Mouse (Mus musculus): ENCODE results near the gene Spry1. TPM values are rescaled to one million over a fixed set of nuclear protein-coding genes. Genes with fewer than 3 reads are reported as not detected.

Gene Spry1
- polyA plus RNA-seq, 1 experiment from 2014 or later = 39.6 TPM

- Histone ChIP-seq H3K4me1 (replicated peaks; ENCODE audit: insufficient read depth, low read length) (peaks cover 16% of the 10 kb centered on the region), H3K36me3 (ENCODE audit: insufficient read depth, low read length) (peaks cover 14% of the 10 kb centered on the region; the same call in 1 of the 2 replicates), H3K27ac (peak overlapping the region; percentile 95), H3K9me3 (replicated peaks; ENCODE audit: low read length) (no peaks in the 10 kb centered on the region), H3K9ac (ENCODE audit: low read depth, low read length) (peak overlapping the region; percentile 90), H3K27me3 (ENCODE audit: insufficient read depth, low read length) (no peaks in the 10 kb centered on the region), H3K4me2 (ENCODE audit: low read length) (peak overlapping the region; percentile 74), H3K4me3 (replicated peaks; ENCODE audit: low read depth, low read length) (peak overlapping the region; percentile 83)
- DNase-seq (ENCODE audit: low spot score) (no peak), ATAC-seq (replicated peaks; ENCODE audit: low FRiP score, low read depth) (peak; percentile 51)
- WGBS = under 1% methylated on average over 71 of the region's 86 CpGs
- TF ChIP-seq CTCF (IDR thresholded peaks at IDR 0.05; ENCODE audit: low read depth) = no peak
Measured at GRCm38 (mm10) chr3:37640162-37640721, 495 bp downstream of the Spry1 start.

- Histone ChIP-seq H3K27me3 (ENCODE audit: insufficient read depth, low read length) (no peaks in the 10 kb centered on the region), H3K27ac (peak overlapping the region; percentile 95), H3K4me3 (replicated peaks; ENCODE audit: low read depth, low read length) (peak overlapping the region; percentile 83), H3K36me3 (ENCODE audit: insufficient read depth, low read length) (peaks cover 17% of the 10 kb centered on the region; the same call in 1 of the 2 replicates), H3K4me1 (replicated peaks; ENCODE audit: insufficient read depth, low read length) (peaks cover 16% of the 10 kb centered on the region), H3K9ac (ENCODE audit: low read depth, low read length) (peak overlapping the region; percentile 90), H3K9me3 (replicated peaks; ENCODE audit: low read length) (no peaks in the 10 kb centered on the region), H3K4me2 (ENCODE audit: low read length) (peak overlapping the region; percentile 74)
- ATAC-seq (replicated peaks; ENCODE audit: low FRiP score, low read depth) = peak; percentile 55
- WGBS = under 1% methylated on average over 45 of the region's 47 CpGs
- peak; percentile 61 for TF ChIP-seq CTCF (IDR thresholded peaks at IDR 0.05; ENCODE audit: low read depth)
- peak; percentile 84 for DNase-seq (ENCODE audit: low spot score)
Measured at GRCm38 (mm10) chr3:37640810-37641209, 1.1 kb downstream of the Spry1 start.

GRCm38 (mm10) chr3:37641796-37642680 is 2.3 kb downstream of the Spry1 start:
- WGBS = 6% methylated on average over 20 of the region's 20 CpGs
- peak; percentile 93 for DNase-seq (ENCODE audit: low spot score)
- no peak for ATAC-seq (replicated peaks; ENCODE audit: low FRiP score, low read depth)

GRCm38 (mm10) chr3:37642681-37643214 is 3.0 kb downstream of the Spry1 start:
- WGBS = 39% methylated on average over 21 of the region's 21 CpGs
- Histone ChIP-seq H3K4me3 (replicated peaks; ENCODE audit: low read depth, low read length) (peak overlapping the region; percentile 83), H3K36me3 (ENCODE audit: insufficient read depth, low read length) (peaks cover 25% of the 10 kb centered on the region), H3K4me1 (replicated peaks; ENCODE audit: insufficient read depth, low read length) (peaks cover 22% of the 10 kb centered on the region), H3K4me2 (ENCODE audit: low read length) (peak overlapping the region; percentile 74), H3K27ac (peak overlapping the region; percentile 95), H3K9ac (ENCODE audit: low read depth, low read length) (peak overlapping the region; percentile 90), H3K9me3 (replicated peaks; ENCODE audit: low read length) (no peaks in the 10 kb centered on the region), H3K27me3 (ENCODE audit: insufficient read depth, low read length) (no peaks in the 10 kb centered on the region)
- no peak for DNase-seq (ENCODE audit: low spot score)
- no peak for ATAC-seq (replicated peaks; ENCODE audit: low FRiP score, low read depth)
- no peak for TF ChIP-seq CTCF (IDR thresholded peaks at IDR 0.05; ENCODE audit: low read depth)

More at GRCm38 (mm10) chr3:37641796-37642680, 2.3 kb downstream of the Spry1 start:
- Histone ChIP-seq H3K9me3 (replicated peaks; ENCODE audit: low read length) (no peaks in the 10 kb centered on the region), H3K4me3 (replicated peaks; ENCODE audit: low read depth, low read length) (peak overlapping the region; percentile 83), H3K36me3 (ENCODE audit: insufficient read depth, low read length) (peaks cover 20% of the 10 kb centered on the region), H3K9ac (ENCODE audit: low read depth, low read length) (peak overlapping the region; percentile 90), H3K27me3 (ENCODE audit: insufficient read depth, low read length) (no peaks in the 10 kb centered on the region), H3K4me2 (ENCODE audit: low read length) (peak overlapping the region; percentile 74), H3K4me1 (replicated peaks; ENCODE audit: insufficient read depth, low read length) (peaks cover 18% of the 10 kb centered on the region), H3K27ac (peak overlapping the region; percentile 95)
- no peak for TF ChIP-seq CTCF (IDR thresholded peaks at IDR 0.05; ENCODE audit: low read depth)

GRCm38 (mm10) chr3:37643411-37643810 is 3.7 kb downstream of the Spry1 start:
- Histone ChIP-seq H3K4me3 (replicated peaks; ENCODE audit: low read depth, low read length) (peak overlapping the region; percentile 83), H3K27ac (no peak overlapping the region; the same call in 1 of the 2 replicates), H3K27me3 (ENCODE audit: insufficient read depth, low read length) (no peaks in the 10 kb centered on the region), H3K36me3 (ENCODE audit: insufficient read depth, low read length) (peaks cover 25% of the 10 kb centered on the region), H3K4me2 (ENCODE audit: low read length) (peak overlapping the region; percentile 74), H3K4me1 (replicated peaks; ENCODE audit: insufficient read depth, low read length) (peaks cover 22% of the 10 kb centered on the region), H3K9me3 (replicated peaks; ENCODE audit: low read length) (no peaks in the 10 kb centered on the region), H3K9ac (ENCODE audit: low read depth, low read length) (peak overlapping the region; percentile 90; the same call in 1 of the 2 replicates)
- no peak for TF ChIP-seq CTCF (IDR thresholded peaks at IDR 0.05; ENCODE audit: low read depth)
- DNase-seq (ENCODE audit: low spot score) (no peak), ATAC-seq (replicated peaks; ENCODE audit: low FRiP score, low read depth) (no peak)
- WGBS = 62% methylated on average over 13 of the region's 13 CpGs

GRCm38 (mm10) chr3:37643903-37644302 is 4.2 kb downstream of the Spry1 start:
- WGBS = 59% methylated on average over 8 of the region's 8 CpGs
- peaks cover 25% of the 10 kb centered on the region for H3K36me3 ChIP-seq (ENCODE audit: insufficient read depth, low read length)
- peak overlapping the region; percentile 83 for H3K4me3 ChIP-seq (replicated peaks; ENCODE audit: low read depth, low read length)
- H3K9ac ChIP-seq (ENCODE audit: low read depth, low read length) = peak overlapping the region; percentile 35; the same call in 1 of the 2 replicates
- ATAC-seq (replicated peaks; ENCODE audit: low FRiP score, low read depth) (no peak), DNase-seq (ENCODE audit: low spot score) (no peak)
- no peaks in the 10 kb centered on the region for H3K27me3 ChIP-seq (ENCODE audit: insufficient read depth, low read length)
- no peak for TF ChIP-seq CTCF (IDR thresholded peaks at IDR 0.05; ENCODE audit: low read depth)
- 0 out of 2 replicates have a peak overlapping the region, but pooled peaks have one; percentile 26 for H3K27ac ChIP-seq
- peaks cover 22% of the 10 kb centered on the region for H3K4me1 ChIP-seq (replicated peaks; ENCODE audit: insufficient read depth, low read length)
- H3K9me3 ChIP-seq (replicated peaks; ENCODE audit: low read length) = no peaks in the 10 kb centered on the region
- H3K4me2 ChIP-seq (ENCODE audit: low read length) = peak overlapping the region; percentile 74

Measured in kidney, postnatal 0 days (tissue).